Mouse (Mus musculus) embryonic fibroblast, embryonic 13.5 days (primary cell): ENCODE measurements at regions not wholly inside any gene's neighbourhood (a gene's known extent, or its start where the extent isn't known, plus 50 kb on each side); places are given as distances from the start of the nearest gene placed in this dataset.

Source experiments
- CTCF ChIP-seq: IDR thresholded peaks from 2 replicates; pipeline ENCODE4 v1.5.1; 2011; ENCODE audit warnings: mild to moderate bottlenecking, control low read depth, low read length, moderate library complexity, borderline replicate concordance; ENCODE audit not compliant: insufficient read depth
- POLR2A ChIP-seq: IDR thresholded peaks from 2 replicates; pipeline ENCODE4 v1.6.1; 2011; ENCODE audit warnings: low read depth, mild to moderate bottlenecking, control low read depth, low read length, moderate library complexity

DNA sequence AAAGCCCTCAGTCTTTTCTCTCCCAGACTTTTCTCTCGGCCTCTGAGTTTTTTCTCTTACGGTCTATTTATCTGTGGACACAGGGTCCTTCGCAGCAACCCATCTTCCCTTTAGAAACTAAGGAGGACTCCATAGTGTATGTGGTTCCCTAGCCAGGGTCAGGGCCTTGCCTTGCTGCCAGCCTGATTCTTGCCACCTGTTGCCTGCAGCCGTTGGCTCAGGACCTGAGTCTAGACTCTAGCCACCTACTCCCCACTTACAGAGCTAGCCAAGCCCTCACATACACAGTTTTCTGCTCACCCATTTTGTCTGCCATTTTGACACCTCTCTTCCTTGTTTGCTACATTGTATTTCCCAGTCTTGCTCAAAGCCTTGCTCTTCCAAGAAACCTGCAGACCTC is 165.2 kb downstream of the Zfp36l1 start:
- TF ChIP-seq CTCF (no peak), POLR2A (no peak)
